Mouse (Mus musculus) adrenal gland, postnatal 25 days (tissue): ENCODE measurements at regions not wholly inside any gene's neighbourhood (a gene's known extent, or its start where the extent isn't known, plus 50 kb on each side); places are given as distances from the start of the nearest gene placed in this dataset.

Source experiments
- DNase-seq: peaks from one replicate; pipeline ENCODE4 v3.0.0; 2021; ENCODE audit warnings: mixed read lengths

DNA sequence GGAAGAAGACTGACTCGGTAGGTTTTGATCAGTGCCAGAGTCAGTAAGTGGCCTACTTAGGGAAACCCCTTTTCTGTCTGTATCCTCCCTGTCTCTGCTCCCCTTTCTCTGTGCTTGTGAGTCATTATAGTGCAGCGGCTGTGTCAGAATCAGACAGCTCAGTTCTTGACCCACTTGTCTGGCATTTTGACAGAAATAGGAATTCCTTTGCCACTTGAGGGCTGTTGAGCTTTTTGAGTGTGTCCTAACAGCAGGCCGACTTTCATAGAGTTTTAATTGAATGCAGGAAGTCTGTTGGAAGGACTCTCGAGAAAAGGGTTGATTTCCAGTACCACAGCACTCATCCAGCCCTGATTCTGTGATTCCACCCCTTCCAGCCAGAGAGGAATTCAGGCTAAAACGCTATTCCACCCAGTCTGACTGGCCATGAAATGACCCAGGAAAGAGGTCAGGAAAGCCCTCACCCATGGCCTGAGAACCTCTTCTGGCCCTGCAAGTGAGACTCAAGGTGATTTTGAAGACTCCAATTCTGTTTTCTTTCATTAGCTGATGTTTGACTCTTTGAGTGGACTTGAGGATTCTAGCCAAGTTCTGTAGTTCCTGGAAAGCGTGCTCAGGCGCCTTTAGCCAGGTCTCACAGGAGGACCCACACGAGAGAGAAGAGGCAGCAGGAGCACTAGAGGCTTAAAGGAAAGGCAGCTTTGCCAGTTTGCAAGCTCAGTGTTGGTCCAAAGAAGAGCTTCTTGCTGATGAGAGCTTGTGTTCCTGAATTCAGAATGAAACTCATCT is 95.6 kb upstream of the Opcml start:
- DNase-seq: no peak

DNA sequence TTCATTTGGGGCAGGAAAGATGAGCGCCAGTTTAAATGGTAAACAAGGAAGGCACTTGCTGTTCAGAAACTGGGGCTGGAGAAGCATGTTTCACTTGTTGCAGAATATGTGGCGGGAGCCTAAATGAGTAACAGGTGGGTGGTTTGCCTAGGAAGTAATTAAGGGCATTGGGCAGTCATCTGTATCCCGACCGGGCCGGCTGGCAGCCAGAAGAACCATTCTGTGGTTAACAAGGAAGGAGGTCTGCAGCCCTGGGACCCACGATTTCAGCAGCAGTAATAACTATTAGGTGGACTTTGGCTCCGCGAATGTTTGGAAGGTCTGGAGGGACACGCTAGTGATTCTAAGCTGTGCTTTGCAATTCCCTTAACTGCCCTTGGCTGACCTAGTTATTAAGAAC is 89.0 kb upstream of the Opcml start:
- DNase-seq: no peak

DNA sequence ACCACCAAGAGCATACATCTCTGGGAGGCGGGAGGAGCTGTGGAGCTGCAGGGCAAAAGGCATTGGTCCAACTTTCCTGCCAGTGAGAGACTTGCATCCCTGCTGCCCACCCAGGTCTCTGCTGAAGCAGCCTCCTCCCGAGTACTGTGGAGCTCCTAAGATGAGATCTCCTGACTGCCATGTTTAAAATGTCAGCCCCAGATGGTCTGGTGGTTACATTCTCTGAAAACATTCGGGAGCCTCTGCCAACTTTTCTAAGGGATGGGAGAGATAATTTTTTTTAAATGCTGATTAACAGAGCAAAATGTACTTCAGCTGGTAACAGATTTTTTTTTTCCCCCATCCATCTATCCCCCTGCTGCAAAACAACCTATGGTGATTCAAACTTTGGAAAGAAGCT is 88.4 kb upstream of the Opcml start:
- no peak for DNase-seq

DNA sequence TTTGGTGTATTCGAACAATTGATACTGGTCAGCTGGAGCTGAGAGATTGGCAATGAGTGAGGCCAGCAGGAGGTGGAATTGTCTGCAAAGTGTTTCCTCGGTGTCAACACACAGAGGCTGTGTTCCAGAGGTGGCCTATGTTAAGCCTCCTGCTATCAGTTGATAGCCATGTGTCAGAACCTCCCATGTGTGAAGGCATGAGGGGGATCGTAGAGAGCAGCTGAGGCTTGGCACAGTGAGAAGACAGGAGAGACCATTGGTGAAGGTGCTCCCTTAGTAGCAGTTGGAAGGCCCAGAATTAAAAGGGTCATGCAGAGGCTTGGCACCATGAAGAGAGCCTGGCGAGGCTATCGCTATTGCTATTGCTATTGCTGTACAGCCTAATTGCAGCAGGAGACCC is 86.6 kb upstream of the Opcml start:
- no peak for DNase-seq

DNA sequence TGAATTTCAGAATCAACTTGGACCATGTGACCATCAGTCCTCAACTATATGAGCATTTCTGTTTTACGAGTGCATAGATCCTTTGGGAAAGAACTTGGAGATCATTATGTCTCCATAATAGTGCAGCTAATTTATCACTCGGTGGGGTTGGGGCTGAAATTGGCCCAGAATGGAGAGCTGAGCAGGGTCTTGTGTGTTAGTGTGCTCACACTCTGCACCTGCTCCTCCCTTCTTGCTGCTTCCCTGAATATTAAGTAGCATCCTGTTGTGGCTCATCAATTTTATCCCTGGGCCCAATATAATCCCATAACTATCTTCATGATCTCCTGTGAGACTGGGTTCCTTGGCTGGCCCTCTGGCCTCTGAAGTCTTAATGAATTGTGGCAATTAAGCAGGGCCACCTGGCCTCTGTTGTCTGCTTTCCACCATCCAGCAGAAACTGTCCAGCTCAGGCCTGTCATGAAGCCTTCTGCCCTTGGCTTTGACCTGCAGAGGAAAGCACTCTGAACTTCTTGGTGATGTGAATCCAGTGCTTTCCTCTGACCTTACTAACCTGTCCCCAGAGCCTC is 66.7 kb upstream of the Opcml start:
- DNase-seq: no peak

DNA sequence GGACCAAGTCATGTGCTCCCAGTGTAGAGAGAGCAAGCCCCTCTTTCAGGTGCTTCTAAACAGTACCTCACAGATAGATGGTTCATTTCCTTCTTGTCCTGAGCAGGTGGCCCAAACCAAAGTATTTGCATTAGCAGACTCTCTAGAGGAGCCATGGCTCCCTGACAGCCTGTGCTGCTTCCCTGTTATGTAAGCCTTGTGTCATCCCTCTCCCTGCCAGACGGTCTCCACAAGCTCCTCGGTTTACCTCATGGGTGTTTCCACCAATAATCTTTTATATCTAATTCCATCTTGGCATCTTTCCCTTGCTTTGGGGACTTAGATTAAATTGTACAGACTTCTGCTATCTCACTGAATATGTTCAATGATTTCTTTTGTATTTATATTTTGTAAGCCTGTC is 66.0 kb upstream of the Opcml start:
- no peak for DNase-seq

DNA sequence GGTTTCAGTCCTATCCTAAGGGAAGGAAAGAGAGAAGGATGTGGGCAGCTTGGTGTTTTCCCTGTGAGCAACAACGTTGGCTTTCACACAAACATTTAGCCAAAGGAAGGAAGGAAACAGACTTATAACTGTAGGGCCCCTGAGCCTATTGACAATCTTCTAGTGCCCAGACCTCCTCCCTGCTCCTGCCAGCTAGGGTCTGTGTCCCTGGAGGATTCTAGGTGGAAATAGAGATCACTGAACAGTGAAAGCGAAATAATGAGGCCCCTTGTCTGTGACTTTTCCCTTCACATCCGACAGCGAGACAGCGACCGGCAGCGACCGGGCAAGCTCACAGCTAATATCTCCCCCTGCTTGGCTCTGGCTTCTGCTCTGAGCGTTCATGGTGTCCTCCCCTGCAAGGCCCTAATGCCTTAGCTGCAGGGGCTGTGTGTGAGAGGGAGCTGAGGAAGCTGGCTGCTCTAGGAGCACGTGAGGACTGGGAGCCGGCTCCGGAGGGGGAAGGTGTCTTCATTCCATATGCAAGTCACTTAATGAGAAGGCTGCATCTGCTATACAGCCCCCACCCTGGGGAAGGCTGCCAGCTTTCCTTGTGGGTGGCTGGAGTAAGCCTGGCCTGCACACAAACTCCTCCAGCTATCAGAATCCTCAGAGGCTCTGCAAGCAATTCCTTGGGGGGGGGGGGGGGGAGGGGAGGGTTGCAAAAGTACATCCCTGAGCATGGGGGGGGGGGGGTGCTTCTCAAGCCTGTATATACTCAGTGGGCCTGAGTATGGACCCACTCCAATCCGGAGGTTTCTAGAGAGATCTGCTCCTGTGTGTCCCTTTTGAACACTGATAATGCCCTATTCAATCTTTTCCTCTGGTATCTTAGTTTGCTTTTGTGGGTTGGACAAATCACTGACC is 61.7 kb upstream of the Opcml start:
- peak; percentile 3 for DNase-seq

DNA sequence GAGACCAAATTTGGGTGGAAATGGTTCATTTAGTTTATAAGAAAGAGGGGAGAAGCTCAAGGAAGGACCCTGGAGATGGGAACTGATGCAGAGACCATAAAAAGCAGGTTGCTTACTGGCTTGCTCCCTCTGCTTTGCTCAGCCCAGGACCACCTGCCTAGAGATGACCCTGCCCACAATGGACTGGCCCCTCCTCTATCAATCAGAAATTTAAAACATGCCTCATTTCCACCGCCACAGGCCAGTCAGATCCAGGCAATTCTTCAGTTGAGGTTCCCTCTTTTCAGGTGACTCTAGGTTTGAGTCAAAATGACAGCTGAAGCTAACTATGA is 61.1 kb upstream of the Opcml start:
- DNase-seq: no peak

DNA sequence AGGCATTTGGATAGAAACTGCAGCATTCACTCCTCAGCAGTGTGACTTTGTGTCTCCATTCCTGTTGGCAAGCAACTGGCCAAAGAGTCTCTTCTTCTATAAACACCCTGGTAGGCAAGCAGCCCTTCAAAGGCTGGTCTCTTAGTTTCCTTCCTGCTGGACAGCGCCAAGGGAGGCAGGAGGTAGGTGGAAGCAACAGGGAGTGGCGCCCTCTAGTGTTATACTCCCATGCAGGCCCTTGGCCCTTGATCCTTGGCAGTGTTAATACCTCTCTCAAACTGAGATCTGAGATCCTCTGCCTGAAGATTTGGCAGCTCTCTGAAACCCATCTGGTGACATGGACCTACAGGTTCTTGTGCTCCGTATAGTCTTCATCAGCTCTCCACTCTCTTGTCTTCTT is 51.3 kb upstream of the Opcml start:
- peak; percentile 8 for DNase-seq
